Comparison of ENCODE assay signal across 9 mouse cellular contexts in genomic region chr2:61668260-61668659, GRCm38 (mm10). TPM values are rescaled to one million over a fixed set of nuclear protein-coding genes. Genes with fewer than 3 reads are reported as not detected.
DNase-seq lines count a peak whose midpoint lies in the region; ATAC-seq and TF ChIP-seq lines count a peak whose summit lies in the region.
"Had no signal": no experiment of that assay in that cellular context is flagged by ENCODE, and none has a peak within 500 bp of the region (broad histone marks: within the 10 kb centered on the region; RNA-seq: fewer than 3 reads in every experiment).

No protein-coding gene starts in this region.

- TF ChIP-seq CTCF in midbrain, postnatal 0 days (IDR thresholded peaks at IDR 0.05): peak; percentile 60

- no peak overlapping the region for H3K9ac ChIP-seq in hindbrain, embryonic 14.5 days
- no peak overlapping the region for H3K9ac ChIP-seq in midbrain, postnatal 0 days (replicated peaks; ENCODE audit: low read length, poor library complexity, severe bottlenecking)
- H3K9ac ChIP-seq: liver, embryonic 15.5 days had no signal

- H3K27me3 ChIP-seq in hindbrain, embryonic 10.5 days (ENCODE audit: insufficient read depth, poor library complexity, severe bottlenecking): no peaks in the 10 kb centered on the region
- no peaks in the 10 kb centered on the region for H3K27me3 ChIP-seq in hindbrain, embryonic 14.5 days (ENCODE audit: control insufficient read depth, insufficient read depth, low read length)
- H3K27me3 ChIP-seq in midbrain, postnatal 0 days (ENCODE audit: insufficient read depth, low read length): no peaks in the 10 kb centered on the region

- no peaks in the 10 kb centered on the region for H3K9me3 ChIP-seq in hindbrain, embryonic 10.5 days
- no peaks in the 10 kb centered on the region for H3K9me3 ChIP-seq in hindbrain, embryonic 14.5 days (ENCODE audit: control insufficient read depth, low read length)
- H3K9me3 ChIP-seq in midbrain, postnatal 0 days (ENCODE audit: low read length): no peaks in the 10 kb centered on the region
- H3K9me3 ChIP-seq: liver, embryonic 15.5 days had no signal

- peak; percentile 25 for DNase-seq in hindbrain, embryonic 10.5 days (ENCODE audit: low spot score)
- no peak for DNase-seq in hindbrain, embryonic 14.5 days (ENCODE audit: low spot score)
- DNase-seq in adrenal gland, postnatal 14 days: peak; percentile 72
- peak; percentile 20 for DNase-seq in embryo, embryonic 11.5 days (ENCODE audit: low read depth, low spot score)
- DNase-seq in large intestine, adult 2 months (ENCODE audit: low read depth, low spot score): peak; percentile 25
- DNase-seq in midbrain, postnatal 0 days (ENCODE audit: low spot score): no peak
- peak; percentile 31 to 72 for DNase-seq in thymus, postnatal 10 days (ENCODE audit: low spot score in 2 of 2)

- H3K4me3 ChIP-seq in hindbrain, embryonic 10.5 days: no peak overlapping the region
- no peak overlapping the region for H3K4me3 ChIP-seq in hindbrain, embryonic 14.5 days (replicated peaks; ENCODE audit: low read length)
- no peak overlapping the region for H3K4me3 ChIP-seq in midbrain, postnatal 0 days (ENCODE audit: low read depth, low read length)
- H3K4me3 ChIP-seq: liver, embryonic 15.5 days had no signal

- no peak overlapping the region for H3K4me2 ChIP-seq in hindbrain, embryonic 14.5 days (replicated peaks)
- H3K4me2 ChIP-seq in midbrain, postnatal 0 days (ENCODE audit: low read depth, low read length, poor library complexity, severe bottlenecking): no peak overlapping the region
- H3K4me2 ChIP-seq: liver, embryonic 15.5 days had no signal

- ATAC-seq in hindbrain, embryonic 14.5 days (ENCODE audit: low FRiP score): no peak
- peak; percentile 82 for ATAC-seq in CD4-positive, CD25-positive, alpha-beta regulatory T cell, adult 4 months
- no peak for ATAC-seq in midbrain, postnatal 0 days (ENCODE audit: low FRiP score)

- 36% methylated on average over 4 of the region's 4 CpGs for WGBS in hindbrain, embryonic 10.5 days
- 33% methylated on average over 4 of the region's 4 CpGs for WGBS in hindbrain, embryonic 14.5 days
- 25% methylated on average over 4 of the region's 4 CpGs for WGBS in large intestine, adult 2 months
- 38% methylated on average over 4 of the region's 4 CpGs for WGBS in midbrain, postnatal 0 days

- no peaks in the 10 kb centered on the region for H3K4me1 ChIP-seq in hindbrain, embryonic 10.5 days (replicated peaks)
- no peaks in the 10 kb centered on the region for H3K4me1 ChIP-seq in hindbrain, embryonic 14.5 days (replicated peaks; ENCODE audit: control insufficient read depth, insufficient read depth, low read length)
- no peaks in the 10 kb centered on the region for H3K4me1 ChIP-seq in midbrain, postnatal 0 days (ENCODE audit: insufficient read depth, low read length)
- H3K4me1 ChIP-seq: liver, embryonic 15.5 days had no signal

- H3K36me3 ChIP-seq in hindbrain, embryonic 10.5 days: no peaks in the 10 kb centered on the region
- H3K36me3 ChIP-seq in hindbrain, embryonic 14.5 days (replicated peaks; ENCODE audit: control insufficient read depth, insufficient read depth): no peaks in the 10 kb centered on the region
- no peaks in the 10 kb centered on the region for H3K36me3 ChIP-seq in midbrain, postnatal 0 days (ENCODE audit: insufficient read depth, low read length)
- H3K36me3 ChIP-seq: liver, embryonic 15.5 days had no signal

- no peak overlapping the region for H3K27ac ChIP-seq in hindbrain, embryonic 10.5 days
- no peak overlapping the region for H3K27ac ChIP-seq in hindbrain, embryonic 14.5 days
- no peak overlapping the region for H3K27ac ChIP-seq in midbrain, postnatal 0 days (ENCODE audit: low read depth, low read length)
- H3K27ac ChIP-seq: liver, embryonic 15.5 days had no signal

RNA-seq across cellular contexts. Expression of gene Psmd14, which starts 43.2 kb away (rescaled TPM):
- 239 and 256 TPM in 2 replicates for polyA plus RNA-seq in hindbrain, embryonic 10.5 days (2016; fragmentation: Nextera tagmentation; extraction: Ambion mirVana)
- 210 and 215 TPM in 2 replicates for polyA plus RNA-seq in hindbrain, embryonic 14.5 days (2014; fragmentation: Nextera tagmentation; extraction: Ambion mirVana)
- 100 to 1,000 TPM; 180 to 182 TPM for polyA plus RNA-seq in CD4-positive, CD25-positive, alpha-beta regulatory T cell, adult 4 months (2017; shearing (Covaris generic))
- total RNA-seq in adrenal gland, postnatal 14 days (2021): 92.3 and 95.3 TPM in 2 replicates
- 22.5 and 27.7 TPM in 2 replicates for polyA plus RNA-seq in large intestine, adult 2 months (2012; rRNA removed)
- total RNA-seq in midbrain, postnatal 0 days (2014; rRNA removed): 87.4 and 119 TPM in 2 replicates
- 184 and 197 TPM in 2 replicates for polyA plus RNA-seq in midbrain, postnatal 0 days (2015; fragmentation: Nextera tagmentation; extraction: Ambion mirVana)

Comparison
In these comparisons a context has a peak if more than half of its experiments do, and no peak if none do; other contexts are left out.
1. DNase-seq: peak in hindbrain, embryonic 10.5 days (single experiment), adrenal gland, postnatal 14 days (single experiment), embryo, embryonic 11.5 days (single experiment), large intestine, adult 2 months (single experiment) and thymus, postnatal 10 days (2 of 2); none in hindbrain, embryonic 14.5 days (single experiment) and midbrain, postnatal 0 days (single experiment).